Mouse (Mus musculus): ENCODE data around the gene Klhl22.
A peak's percentile ranks its signal among the peaks of the same experiment; 100 is the strongest.

DNA sequence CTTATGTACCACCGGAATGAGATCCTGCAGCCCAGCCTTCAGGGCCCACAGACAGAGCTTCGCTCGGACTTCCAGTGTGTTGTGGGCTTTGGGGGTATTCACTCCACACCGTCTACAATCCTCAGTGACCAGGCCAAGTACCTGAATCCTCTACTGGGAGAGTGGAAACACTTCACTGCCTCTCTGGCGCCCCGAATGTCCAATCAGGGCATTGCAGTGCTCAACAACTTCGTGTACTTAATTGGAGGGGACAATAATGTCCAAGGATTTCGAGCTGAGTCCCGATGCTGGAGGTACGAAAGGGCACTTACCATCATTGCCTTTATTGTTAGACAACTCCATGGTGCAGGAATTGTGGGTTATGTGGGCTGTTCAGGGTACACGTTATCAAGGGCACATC is 17.4 kb downstream of the Klhl22 start:
- TF ChIP-seq EP300 (IDR thresholded peaks at IDR 0.05; ENCODE audit: insufficient read depth, low read depth, low read length) (no peak), POLR2A (IDR thresholded peaks at IDR 0.05; ENCODE audit: insufficient read depth, low read depth, low read length) (no peak), CTCF (IDR thresholded peaks at IDR 0.05) (peak; percentile 72)
